Mouse (Mus musculus) ovary, postnatal 14 days (tissue): ENCODE data around the gene Robo3.

Experiments
- DNase-seq: peaks from one replicate; pipeline ENCODE4 v3.0.0; 2022; ENCODE audit warnings: low spot score

Gene Robo3

DNA sequence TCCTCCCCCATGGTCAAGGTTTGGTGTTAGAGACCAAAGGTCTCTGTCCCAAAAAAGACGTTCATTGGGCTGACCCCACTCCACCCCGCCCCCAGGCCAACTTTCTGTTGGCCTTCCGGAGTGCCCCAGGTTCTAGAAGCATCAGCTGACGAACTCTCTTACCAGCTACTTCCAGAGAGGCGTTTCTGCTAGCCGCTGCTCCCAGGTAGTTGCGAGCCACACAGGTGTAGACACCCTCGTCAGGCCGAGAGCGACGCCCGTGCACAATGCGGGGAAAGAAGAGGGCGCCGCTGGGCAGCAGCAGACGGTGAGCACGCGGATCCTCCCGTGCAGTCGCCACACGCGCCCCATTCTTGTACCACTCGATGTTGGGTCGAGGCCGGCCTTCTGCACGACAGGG, 3.7 kb downstream of the Robo3 start:
- no peak for DNase-seq

DNA sequence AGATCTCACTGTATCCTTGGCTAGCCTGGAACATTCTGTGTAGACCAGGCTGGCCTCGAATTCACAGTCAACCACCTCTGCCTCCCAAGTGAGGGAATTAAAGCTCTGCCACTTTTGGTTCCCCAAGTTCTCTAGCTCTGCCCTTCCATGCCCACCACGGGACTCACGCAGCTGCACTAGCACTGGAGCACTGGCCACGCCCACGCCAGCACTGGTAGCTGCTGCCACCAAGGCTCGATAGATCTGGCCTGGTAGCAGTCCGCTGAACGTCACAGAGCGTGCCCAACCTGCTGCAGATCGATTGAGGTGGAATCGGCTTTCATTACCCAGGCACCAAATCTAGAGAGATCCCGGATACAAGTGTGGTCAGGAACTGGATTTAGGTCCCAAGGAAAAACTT, 11.8 kb downstream of the Robo3 start:
- no peak for DNase-seq

DNA sequence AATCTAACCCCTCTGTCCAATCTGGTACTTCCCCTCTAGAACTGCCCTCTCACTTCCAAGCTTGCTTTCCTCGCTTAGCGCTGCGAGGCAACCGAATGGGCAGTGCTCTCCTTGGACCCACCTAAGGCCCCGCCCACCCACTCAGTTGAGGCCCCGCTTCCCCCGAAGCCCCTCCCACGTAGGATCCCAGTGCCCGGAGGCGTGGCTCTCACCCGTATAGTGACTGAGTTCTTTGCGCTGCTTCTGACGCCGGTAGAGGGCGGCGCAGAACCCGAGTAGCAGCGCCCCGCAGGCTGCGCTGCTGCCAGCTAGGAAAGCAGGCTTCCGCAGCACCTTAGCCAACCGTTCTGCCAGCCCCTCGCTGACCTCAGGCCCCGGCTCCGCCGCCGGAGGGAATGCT, 12.4 kb downstream of the Robo3 start:
- peak; percentile 66 for DNase-seq

DNA sequence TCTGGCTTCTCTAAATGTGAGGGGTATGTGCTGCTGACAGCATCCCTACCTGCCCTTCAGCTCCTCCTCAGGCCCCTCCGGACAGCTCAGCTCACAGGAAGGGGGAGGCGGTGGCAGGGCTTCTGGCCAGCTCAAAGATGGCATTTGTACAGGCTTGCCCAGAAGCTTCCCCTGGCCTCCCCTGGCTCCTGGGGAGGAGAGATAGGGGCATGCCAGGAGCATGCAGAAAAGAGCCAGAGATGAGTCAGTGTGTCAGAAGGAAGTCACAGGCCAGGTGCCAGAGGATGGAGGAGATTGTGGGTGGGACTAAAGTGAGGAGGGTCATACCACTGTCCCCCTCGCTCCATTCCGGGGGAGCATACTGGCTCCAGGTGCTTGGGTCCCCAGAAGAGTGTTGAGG, 14.3 kb downstream of the Robo3 start:
- no peak for DNase-seq

DNA sequence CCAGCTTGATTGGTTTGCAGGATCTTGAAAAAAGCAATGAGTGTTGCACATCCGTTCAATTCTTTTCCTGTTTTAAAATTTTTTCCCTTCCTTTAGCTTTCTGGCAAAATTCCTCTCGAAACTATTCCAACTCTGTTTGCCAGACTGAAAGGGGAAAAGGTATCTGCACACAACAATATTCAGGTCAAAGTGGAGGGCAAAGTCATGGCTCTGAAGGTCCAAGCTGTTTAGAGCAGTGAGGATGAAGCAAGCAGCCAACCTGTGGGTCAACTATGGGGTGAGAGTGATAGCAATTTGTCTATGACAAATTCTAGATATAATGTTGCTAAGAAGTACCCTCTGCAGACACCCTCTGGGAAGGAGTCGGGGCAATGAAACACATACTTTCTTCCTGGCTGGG, 18.4 kb downstream of the Robo3 start:
- DNase-seq, result no peak

DNA sequence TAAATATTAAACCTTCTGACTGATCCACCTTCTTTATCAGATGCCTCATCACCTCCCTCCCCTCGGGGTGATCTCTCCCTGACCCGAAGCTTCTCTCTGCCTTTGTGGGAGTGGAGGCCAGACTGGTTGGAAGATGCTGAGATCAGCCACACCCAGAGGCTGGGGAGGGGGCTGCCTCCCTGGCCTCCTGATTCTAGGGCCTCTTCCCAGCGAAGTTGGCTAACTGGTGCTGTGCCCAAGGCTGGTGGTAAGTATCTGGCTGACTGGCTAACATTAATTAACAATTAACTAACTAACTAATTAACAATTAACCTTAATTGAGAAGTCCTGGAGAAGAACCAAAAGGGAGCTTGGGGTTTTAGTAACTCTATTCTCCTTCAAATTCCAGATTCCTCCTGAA, 20.1 kb downstream of the Robo3 start:
- no peak for DNase-seq

DNA sequence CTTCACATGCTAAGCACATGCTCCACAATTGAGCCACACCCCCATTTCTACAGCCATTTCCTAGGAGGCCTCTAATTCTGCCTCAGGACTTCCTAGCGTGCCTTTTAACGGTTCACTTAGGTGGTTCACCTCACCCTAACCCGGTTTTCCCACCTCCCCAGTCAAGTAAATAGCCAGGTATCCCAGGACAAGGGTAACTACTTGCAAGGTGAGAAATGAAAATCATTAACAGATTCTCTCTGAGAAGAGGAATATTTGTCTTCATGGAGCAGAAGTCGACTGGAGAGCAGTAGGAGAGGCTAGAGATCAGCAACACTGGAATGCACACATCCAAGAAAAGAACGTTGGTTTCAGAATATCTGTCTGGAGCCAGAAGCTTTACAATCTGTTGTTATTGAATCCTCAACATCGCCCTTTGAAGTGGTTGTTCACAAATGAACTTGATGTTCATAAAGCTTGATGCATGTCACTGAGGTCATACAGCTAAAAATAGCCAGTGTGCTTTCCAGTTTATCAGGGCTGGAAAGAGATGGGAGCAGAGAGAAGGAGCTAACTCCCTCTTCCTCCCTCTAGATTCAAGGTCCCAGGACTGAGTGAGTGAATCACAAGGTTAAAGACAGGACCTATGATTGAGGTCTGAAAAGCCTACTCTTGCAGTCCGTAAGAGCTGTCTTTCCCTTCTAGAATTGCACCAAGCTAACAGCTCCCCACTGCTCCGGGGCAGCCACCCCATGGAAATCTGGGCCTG, 23.2 kb downstream of the Robo3 start:
- no peak for DNase-seq

DNA sequence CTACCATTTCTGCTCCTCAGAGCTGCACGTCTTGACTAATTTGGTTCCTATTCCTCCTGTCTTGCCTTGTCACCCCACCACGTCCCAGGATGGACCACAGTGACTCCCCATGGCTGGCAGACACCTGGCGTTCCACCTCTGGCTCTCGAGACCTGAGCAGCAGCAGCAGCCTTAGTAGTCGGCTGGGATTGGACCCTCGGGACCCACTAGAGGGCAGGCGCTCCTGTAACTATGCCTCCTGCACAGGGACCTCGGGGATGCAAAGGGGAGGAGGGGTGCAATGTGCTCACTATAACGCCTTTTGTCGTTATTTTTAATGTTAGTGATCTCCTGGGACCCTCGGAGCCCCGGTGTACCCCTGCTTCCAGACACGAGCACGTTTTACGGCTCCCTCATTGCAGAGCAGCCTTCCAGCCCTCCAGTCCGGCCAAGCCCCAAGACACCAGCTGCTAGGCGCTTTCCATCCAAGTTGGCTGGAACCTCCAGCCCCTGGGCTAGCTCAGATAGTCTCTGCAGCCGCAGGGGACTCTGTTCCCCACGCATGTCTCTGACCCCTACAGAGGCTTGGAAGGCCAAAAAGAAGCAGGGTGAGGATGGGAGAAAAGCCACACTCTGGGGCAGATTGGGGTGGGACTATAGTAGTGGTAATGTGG, 25.1 kb downstream of the Robo3 start:
- no peak for DNase-seq

DNA sequence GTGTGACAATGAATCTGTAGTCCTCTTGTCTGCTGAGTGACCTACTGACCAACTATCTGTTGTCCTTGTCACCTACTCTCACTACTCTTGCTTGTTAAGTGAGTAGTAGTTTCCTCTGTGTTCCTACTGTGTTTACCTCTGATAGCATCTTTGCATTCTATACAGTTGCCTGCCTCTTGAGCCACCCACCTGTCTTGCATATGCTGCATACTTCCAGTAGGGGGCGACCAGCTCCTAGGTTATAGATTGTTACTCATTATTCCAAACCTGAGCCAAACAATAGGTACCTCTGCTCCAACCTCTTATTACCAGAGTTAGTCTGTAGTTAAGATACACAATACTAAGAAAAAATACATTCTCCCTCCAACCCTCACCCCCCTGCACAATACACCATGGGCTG, 26.7 kb downstream of the Robo3 start:
- no peak for DNase-seq

DNA sequence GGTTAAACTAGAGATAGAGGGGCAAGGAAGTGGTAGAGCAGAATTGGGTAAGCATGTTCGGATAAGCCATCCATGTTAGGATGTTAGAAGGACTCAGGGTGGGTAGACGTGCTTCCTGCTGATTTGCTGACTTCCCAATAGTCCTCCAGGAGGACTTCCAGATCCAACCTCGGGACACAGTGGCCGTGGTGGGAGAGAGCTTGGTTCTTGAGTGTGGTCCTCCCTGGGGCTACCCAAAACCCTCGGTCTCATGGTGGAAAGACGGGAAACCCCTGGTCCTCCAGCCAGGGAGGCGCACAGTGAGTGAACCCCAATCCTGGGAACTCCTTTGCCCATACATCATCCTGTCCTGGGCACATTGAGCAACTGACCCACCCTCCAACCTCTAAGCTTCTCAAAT, 30.0 kb downstream of the Robo3 start:
- DNase-seq, result no peak

DNA sequence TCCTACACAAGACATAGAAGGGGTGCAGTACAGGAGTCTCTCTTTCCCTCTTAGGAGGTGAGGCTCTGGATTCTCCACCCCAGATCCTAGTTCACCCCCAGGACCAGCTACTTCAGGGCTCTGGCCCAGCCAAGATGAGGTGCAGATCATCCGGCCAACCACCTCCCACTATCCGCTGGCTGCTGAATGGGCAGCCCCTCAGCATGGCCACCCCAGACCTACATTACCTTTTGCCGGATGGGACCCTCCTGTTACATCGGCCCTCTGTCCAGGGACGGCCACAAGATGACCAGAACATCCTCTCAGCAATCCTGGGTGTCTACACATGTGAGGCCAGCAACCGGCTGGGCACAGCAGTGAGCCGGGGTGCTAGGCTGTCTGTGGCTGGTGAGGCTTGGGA, 30.5 kb downstream of the Robo3 start:
- no peak for DNase-seq

DNA sequence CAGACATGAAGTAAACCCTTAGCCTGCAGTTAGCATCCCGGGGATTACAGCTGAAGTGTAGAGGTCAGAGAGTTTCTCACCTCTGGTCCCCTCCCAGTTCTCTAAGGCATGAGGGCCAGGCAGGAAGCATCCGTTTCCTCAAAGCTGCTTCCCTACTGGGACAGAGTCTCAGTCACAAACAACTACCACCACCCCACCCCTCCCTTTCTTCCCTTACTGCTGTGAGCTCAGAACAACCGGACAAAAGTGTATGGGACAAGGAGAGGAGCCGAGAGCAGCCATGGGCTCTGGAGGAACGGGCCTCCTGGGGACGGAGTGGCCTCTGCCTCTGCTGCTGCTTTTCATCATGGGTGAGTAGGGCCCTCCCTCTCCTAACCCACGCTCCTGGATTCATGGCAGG, 31.2 kb downstream of the Robo3 start, which contains the start of gene Robo4:
Robo4 (plus strand) TSS at position 96 of the 400 bp plus-strand sequence.
- DNase-seq, result no peak

DNA sequence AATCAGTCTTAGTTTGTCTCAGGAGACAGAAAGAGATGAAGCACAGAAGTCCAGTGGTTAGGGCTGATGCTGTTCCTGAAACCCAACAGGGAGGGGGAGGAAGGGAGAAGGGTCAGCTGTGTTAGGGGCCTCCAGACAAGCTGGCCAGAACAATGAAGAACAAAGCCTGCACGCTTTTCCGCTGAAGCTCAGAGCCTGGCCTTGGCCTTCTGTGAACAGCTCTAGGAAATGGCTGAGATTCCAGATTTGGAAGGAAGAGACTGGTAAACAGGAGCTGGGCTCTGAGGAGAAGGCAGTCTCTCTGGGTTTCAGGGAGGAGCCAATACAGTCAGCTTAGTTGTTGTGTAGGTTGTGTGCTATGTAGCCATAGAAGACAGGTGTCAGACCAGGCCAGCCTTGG, 32.5 kb downstream of the Robo3 start:
- no peak for DNase-seq

DNA sequence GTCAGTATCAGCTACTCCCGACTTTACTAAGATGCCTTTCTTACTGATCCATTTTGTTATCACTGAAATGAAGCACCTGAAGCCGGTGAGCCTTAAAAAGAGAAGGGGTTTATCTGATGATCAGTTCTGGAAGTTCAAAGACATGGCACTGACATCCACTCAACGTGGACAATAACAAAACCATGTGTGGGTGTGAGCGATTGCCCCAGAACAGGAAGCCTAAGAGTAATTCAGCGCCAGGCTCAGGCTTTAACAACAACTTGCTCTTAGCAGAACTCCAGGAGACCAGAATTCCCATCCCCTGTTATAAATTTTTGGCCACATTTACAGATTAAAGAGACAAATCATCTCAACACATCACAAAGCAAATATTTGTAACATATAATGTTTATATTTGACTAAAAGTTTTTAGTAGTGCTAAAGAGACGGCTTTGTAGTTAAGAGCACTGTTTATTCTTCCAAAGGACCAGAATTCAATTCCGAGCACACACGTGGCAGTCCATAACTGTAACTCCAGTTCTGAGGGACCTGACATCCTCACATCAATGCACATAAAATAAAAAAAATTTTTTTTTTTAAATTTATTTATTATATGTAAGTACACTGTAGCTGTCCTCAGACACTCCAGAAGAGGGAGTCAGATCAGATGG, 39.4 kb downstream of the Robo3 start:
- no peak for DNase-seq

DNA sequence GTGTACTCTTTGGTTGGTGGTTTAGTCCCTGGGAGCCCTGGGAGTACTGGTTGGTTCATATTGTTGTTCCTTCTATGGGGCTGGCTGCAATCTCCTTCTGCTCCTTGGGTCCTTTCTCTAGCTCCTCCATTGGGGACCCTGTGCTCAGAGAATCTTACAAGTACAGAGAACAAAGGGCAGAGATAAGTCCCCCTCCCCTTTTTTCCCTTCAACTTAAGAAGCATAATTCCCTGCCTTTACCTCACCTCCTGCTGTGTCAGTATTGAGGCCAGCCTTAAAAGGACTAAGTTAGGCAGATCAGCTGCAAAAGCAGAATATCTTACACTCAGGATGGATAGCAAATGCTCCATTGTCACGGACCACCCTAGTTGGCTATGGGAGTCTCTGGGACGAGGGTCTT, 41.0 kb downstream of the Robo3 start:
- DNase-seq, result no peak

DNA sequence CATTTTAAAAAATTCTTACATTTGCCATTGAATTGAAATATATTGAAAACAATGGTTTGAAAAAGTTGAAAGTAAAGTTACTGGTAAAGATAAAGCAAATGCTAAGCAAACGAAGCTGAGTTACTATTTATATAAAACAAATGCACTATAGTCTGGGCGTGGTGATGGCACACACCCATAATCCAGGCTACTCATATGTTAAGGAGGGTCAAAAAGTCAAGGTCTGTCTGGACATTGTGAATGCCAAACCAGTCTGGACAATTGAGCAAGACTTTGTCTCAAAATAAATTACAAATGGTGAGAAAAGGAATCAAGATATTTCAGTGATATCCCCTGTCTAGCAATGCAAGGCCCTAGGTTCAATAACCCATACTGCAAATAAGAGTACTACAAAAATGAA, 42.2 kb downstream of the Robo3 start:
- no peak for DNase-seq

DNA sequence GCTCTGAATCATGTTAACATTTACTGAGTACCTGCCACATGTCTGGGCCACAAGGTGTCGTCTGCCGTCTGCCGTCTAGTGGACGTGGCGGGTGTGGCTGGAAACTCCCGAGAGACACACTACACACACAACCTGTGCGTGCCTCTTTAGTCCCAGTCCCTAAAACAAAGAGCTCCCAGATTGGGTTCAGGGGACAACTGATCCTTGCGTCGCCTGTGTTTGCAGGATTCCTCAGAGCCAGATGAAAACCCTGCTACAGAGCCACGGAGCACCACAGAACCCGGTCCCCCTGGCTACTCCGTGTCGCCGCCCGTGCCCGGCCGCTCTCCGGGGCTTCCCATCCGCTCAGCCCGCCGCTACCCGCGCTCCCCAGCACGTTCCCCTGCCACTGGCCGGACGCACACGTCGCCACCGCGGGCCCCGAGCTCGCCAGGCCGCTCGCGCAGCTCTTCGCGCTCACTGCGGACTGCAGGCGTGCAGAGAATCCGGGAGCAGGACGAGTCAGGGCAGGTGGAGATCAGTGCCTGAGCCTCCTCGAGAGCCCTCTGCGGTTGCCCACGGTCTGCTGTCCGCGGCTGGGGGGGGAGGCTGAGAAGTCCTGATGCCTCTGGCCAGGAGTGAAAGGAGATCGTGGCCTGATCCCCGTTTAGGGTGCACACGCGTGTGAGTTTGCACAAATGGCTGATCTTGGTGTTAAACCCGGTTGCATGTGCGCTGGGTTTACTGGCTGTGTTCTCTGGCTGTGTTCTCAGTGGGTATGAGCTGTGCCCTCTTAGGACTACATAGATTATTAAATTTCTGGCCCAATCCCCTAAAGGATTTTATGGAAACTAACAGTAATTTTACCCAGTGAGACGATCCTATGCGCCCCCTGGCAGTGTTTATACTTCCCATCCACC, 48.5 kb downstream of the Robo3 start:
- peak; percentile 15 for DNase-seq

DNA sequence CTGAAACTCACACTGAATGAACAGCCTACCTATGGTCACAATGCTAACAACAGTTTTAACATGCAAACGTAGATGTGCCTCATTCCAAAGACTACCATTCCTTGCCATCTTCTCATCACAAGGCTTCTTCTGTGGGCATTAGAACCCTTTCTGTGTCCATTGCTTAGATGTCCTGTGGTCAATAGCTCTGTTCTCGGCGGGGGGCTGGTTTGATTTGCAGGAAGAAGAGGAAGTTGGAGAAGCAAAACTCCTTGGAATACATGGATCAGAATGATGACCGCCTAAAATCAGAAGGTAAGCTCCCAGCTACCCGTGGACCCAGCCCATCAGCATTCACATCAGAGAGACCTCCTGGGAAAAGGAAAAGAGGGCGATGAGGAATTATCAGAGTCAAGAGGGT, 49.9 kb downstream of the Robo3 start:
- no peak for DNase-seq

DNA sequence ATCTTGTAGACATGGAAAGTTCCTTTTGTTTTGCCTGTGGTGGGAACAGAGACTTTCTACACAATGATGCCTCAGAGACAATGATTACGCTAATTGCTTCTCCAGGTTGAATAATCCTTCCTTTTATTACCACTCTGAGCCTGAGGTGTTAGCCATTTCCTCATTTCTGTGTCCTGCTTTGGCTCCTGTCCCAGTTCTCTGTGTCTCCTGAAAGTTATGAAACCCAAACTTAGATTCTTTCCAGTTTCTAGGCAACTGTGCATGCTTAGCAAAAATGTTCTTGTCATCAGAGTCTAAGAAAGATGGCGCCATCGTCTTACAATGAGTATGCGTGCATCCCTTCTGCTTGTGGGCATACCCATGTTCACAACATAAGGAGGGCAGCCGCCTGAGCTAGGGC, 57.3 kb downstream of the Robo3 start:
- no peak for DNase-seq

DNA sequence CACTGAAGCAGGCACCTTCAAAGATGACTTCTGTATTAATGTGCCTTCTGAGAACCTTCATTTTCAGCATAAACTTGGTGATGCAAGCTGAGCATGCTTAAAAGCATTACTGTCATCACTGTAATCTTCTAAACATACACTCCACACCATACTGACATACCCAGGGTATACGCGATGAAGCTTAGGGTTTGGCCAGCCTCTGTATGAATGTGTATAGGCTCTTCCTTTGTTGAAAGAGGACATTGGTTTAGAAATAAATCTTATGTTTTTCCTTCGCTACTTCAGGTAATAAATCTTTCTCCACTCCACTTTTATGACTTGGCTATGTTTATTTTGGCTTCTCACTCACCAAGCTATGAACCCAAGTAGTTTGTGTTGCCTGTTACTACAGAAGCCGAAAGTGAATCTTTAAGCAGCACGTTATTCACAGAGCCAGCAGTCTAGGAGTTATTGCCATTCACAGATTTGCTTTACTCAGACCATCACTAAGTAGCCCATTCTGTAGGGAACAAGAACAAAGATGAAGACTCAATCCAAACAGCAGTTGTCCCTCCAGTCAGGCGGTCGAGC, 61.7 kb downstream of the Robo3 start:
- no peak for DNase-seq

DNA sequence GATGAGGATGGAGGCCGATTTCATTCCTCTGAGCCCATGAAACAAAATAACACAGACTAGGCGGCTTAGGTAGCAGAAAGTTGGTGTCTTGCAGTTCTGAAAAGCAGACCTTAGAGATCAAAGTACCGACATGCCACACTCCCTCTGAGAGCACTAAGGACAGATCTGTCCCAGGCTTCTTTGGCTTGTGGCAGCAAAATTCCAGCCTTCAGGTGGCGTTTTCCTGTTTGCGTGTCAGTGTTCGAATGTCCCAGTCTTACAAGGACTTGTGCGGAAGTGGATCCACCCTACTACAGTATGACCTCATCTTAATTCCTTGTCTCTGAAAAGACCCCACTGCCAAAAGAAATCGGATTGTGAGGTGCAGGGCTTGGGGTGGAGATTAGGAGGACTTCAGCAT, 64.2 kb downstream of the Robo3 start:
- no peak for DNase-seq
